Mouse (Mus musculus): ENCODE measurements around the gene Xkrx.
"Not testable (repeated sequence)": the region's sequence is repeated elsewhere in the genome, so short reads cannot be mapped to it uniquely, and the experiment has no call there.

Xkrx gene

DNA sequence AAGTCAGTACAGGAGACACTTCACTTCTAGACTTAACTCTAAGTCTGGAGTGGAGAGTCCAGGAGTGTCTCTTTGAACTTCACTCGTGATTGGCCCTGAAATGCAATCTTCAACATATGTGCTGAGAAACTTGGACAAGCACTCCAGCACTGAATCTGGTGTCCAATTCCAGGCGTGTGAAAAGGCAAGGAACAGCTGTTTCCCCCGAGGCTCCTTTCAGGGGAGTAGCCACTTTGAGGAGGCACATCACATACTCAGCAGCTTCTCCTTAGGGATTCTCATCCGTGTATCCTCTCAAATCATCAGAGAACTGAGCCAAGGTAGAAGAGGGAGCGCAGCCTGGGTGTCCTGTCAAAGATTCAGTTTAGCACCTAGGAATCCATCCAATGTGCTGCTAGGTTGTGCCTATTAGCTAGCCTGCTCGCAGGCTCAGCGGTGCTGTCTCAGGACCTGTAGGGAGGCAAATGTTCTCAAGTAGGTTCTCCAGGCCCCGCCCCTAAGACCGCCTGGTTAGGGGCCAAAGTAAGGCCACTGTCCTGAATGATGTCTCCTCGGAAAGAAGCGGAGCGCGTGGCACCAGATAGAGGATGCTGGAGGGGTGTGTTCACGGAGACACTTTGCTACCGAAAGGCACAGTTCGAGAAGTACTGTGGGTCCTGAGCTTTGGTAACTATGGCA is at the start of gene Xkrx:
Gene Xkrx, minus strand, starts transcription at position 34 of the 678 bp plus-strand sequence.
- ATAC-seq (ENCODE audit: insufficient number of reproducible peaks, low FRiP score, low TSS enrichment) = peak; percentile 78

DNA sequence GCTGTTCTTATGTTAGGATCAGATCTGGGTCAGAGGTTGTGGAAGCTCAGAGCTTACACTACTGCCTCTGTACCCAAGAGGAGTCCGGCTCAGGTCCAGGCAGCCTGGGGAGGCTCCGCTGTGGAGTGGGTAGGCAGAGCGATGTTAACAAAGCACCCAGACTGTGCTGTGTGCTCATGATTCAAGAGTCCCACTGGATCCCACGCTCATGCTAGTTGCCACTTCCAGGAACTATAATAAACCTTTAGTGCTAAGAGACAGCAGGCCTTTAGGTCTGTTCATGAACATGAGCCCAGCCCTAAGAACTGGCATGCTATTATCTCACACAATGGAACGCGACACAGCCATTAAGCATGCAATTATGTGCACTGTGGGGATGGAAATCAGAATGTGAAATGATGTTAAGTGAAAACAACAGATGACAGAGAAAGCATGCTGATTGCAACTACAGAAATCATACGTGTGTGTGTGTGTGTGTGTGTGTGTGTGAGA is 49.3 kb upstream of the Xkrx start:
- ATAC-seq (ENCODE audit: insufficient number of reproducible peaks, low FRiP score, low TSS enrichment) = no peak

DNA sequence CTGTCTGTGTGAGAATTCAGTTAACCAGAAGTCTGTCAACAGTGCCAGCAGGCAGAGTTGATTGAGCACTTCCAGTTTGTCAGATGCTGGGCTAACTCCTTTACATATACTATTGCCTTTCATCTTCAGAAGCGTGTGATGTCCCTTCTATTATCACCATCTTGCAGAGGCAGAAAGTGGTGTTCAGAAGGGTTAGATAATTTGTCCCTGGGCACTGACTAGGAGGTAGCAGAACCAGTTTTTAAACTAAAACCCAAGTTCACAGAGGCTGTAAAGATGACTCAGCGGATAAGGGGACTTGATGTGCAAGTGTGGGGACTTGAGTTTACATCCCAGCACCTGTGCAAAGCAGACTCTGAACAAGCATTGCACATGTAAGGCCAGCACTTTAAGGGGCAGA is 46.6 kb upstream of the Xkrx start:
- no peak for ATAC-seq (ENCODE audit: insufficient number of reproducible peaks, low FRiP score, low TSS enrichment)

- ATAC-seq (ENCODE audit: insufficient number of reproducible peaks, low FRiP score, low TSS enrichment) = not testable (repeated sequence)
Observed at GRCm38 (mm10) chrX:134187201-134187600, 25.3 kb upstream of the Xkrx start, which contains the start of gene Arl13a. Gene Arl13a, plus strand, starts transcription at chrX:134187501.

GRCm38 (mm10) chrX:134174699-134175098 is 12.8 kb upstream of the Xkrx start:
- ATAC-seq (ENCODE audit: insufficient number of reproducible peaks, low FRiP score, low TSS enrichment) = no peak

GRCm38 (mm10) chrX:134170584-134170983 is 8.7 kb upstream of the Xkrx start:
- ATAC-seq (ENCODE audit: insufficient number of reproducible peaks, low FRiP score, low TSS enrichment) = no peak

GRCm38 (mm10) chrX:134163484-134163883 is 1.6 kb upstream of the Xkrx start:
- ATAC-seq (ENCODE audit: insufficient number of reproducible peaks, low FRiP score, low TSS enrichment) = no peak

DNA sequence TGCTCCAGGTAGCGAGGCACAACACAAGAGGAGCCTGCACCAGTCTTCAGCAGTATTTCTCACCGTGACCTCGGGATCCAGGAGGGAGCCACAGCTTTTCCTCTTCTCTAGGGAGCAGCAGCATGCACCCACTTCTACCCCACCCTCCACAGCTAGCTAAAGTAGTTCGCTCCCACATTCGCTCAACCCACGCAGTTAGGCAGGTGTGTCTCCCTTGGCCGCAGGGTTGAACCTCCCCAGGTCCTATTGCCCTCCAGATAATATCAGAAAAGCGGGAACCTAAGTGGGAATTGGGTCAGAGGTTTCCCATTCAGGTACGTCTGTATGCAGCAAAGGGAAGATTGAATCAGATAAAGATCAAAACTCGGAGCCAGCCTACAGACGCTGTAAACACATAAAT is 950 bp upstream of the Xkrx start:
- peak; percentile 79 for ATAC-seq (ENCODE audit: insufficient number of reproducible peaks, low FRiP score, low TSS enrichment)

DNA sequence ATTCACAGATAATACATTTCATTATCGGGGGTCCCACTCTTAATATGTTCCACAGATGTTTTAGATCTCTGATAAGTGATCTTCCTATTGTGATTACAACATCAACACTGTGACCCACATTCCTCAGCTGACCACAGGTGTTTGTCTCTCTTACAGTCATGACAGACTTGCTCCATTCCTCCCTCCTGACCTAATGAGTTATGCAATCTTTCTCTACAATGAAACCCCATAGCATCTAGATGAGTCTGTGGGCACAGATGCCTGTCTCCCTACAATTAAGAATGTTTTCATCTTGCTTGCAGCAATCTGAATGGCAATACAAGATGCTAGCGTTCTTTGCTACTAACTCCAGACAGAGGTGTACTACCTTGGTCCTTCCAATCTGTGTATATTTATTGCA is 1.4 kb downstream of the Xkrx start:
- no peak for ATAC-seq (ENCODE audit: insufficient number of reproducible peaks, low FRiP score, low TSS enrichment)

DNA sequence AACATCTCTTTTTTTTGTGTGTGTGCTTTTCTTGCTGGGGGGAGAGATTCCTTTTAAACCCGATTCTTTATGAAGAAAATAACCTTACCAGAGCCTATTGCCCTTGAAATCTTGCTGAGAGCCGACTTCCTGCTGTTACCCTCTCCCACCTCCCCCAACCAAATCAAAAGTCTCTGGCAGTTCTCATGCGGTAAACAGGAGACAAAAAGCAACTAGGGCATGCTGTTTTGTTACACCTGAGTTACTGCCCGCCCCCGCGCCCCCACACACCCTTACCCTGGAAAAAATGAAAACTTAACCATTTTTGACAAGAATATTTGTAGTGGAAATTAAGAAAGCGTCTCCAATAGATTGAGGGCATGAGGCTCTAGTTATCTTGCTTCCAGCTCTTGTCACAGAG is 3.7 kb downstream of the Xkrx start:
- no peak for ATAC-seq (ENCODE audit: insufficient number of reproducible peaks, low FRiP score, low TSS enrichment)

GRCm38 (mm10) chrX:134141986-134142385 is 19.9 kb downstream of the Xkrx start:
- no peak for ATAC-seq (ENCODE audit: insufficient number of reproducible peaks, low FRiP score, low TSS enrichment)

- ATAC-seq (ENCODE audit: insufficient number of reproducible peaks, low FRiP score, low TSS enrichment) = no peak
Observed at GRCm38 (mm10) chrX:134141551-134141950, 20.3 kb downstream of the Xkrx start.

GRCm38 (mm10) chrX:134140024-134140423 is 21.9 kb downstream of the Xkrx start:
- no peak for ATAC-seq (ENCODE audit: insufficient number of reproducible peaks, low FRiP score, low TSS enrichment)

- no peak for ATAC-seq (ENCODE audit: insufficient number of reproducible peaks, low FRiP score, low TSS enrichment)
Observed at GRCm38 (mm10) chrX:134133821-134134220, 28.1 kb downstream of the Xkrx start.

DNA sequence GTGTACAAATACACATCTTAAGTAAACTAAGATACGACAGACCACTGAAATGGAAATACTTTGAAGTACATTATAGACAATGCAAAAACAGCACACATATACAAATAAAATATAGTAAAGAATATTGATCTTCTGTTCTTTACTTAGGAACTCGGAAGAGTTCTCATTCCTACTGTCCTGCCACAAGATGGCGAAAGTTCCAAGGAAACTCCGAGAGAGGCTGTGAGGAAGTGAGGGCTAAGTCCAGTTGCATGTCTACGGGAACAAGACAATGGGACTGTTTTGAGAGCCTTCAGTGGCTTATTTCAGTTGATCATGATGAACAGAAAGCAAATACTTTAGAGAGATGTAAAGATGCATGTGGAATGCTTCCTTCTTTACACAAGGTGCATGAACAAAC is 29.6 kb downstream of the Xkrx start:
- ATAC-seq (ENCODE audit: insufficient number of reproducible peaks, low FRiP score, low TSS enrichment) = no peak

- ATAC-seq (ENCODE audit: insufficient number of reproducible peaks, low FRiP score, low TSS enrichment) = no peak
Observed at GRCm38 (mm10) chrX:134128549-134128948, 33.3 kb downstream of the Xkrx start.

GRCm38 (mm10) chrX:134116417-134116816 is 45.5 kb downstream of the Xkrx start:
- no peak for ATAC-seq (ENCODE audit: insufficient number of reproducible peaks, low FRiP score, low TSS enrichment)

DNA sequence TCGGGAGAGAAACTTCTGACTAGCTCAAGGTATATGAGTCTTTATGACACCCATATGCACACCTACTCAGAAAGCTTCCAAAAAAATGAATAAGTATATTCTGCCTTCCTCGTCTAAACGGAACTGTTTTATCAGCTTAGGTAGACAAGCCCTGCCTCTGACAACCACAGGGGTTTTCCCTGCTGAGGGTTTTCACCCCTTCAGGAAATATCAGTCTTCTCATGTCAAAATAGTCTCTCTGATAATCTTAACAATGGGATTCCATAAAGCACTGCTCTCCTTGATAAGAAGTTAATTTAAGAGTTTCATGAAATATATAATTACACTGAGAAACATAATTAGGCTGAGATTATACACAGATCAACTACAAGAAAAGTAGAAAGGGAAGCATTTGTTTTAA is 50.1 kb downstream of the Xkrx start:
- ATAC-seq (ENCODE audit: insufficient number of reproducible peaks, low FRiP score, low TSS enrichment) = no peak

GRCm38 (mm10) chrX:134102641-134103040 is 59.2 kb downstream of the Xkrx start:
- no peak for ATAC-seq (ENCODE audit: insufficient number of reproducible peaks, low FRiP score, low TSS enrichment)

All from cerebellum, adult (tissue).